Mouse (Mus musculus): ENCODE results near the gene Sesn1. TPM values are rescaled to one million over a fixed set of nuclear protein-coding genes. Genes with fewer than 3 reads are reported as not detected.
"Not testable (repeated sequence)": the region's sequence is repeated elsewhere in the genome, so short reads cannot be mapped to it uniquely, and the experiment has no call there.

Gene Sesn1
- polyA plus RNA-seq, 1 experiment from 2014 or later: 15.0 TPM

- not testable (repeated sequence) for DNase-seq (ENCODE audit: low spot score); H3K27ac ChIP-seq (replicated peaks); H3K36me3 ChIP-seq; H3K4me1 ChIP-seq; H3K9me3 ChIP-seq (replicated peaks); H3K27me3 ChIP-seq (ENCODE audit: low read depth, poor library complexity, severe bottlenecking); H3K4me3 ChIP-seq
- WGBS: 91% methylated on average over 8 of the region's 10 CpGs
Measured at GRCm38 (mm10) chr10:41952354-41952753, 142.6 kb downstream of the Sesn1 start.

- H3K36me3 ChIP-seq: no peaks in the 10 kb centered on the region
- no peak for DNase-seq (ENCODE audit: low spot score)
- H3K27me3 ChIP-seq (ENCODE audit: low read depth, poor library complexity, severe bottlenecking): no peaks in the 10 kb centered on the region
- 92% methylated on average over 14 of the region's 14 CpGs for WGBS
- no peaks in the 10 kb centered on the region for H3K4me1 ChIP-seq
- H3K4me3 ChIP-seq: no peak overlapping the region
- H3K27ac ChIP-seq (replicated peaks): no peak overlapping the region
- H3K9me3 ChIP-seq (replicated peaks): no peaks in the 10 kb centered on the region
Measured at GRCm38 (mm10) chr10:41952850-41953527, 143.3 kb downstream of the Sesn1 start.

GRCm38 (mm10) chr10:41953528-41953864 is 143.8 kb downstream of the Sesn1 start:
- no peak overlapping the region for H3K4me3 ChIP-seq
- H3K9me3 ChIP-seq (replicated peaks): no peaks in the 10 kb centered on the region
- H3K27me3 ChIP-seq (ENCODE audit: low read depth, poor library complexity, severe bottlenecking): no peaks in the 10 kb centered on the region
- H3K27ac ChIP-seq (replicated peaks): no peak overlapping the region
- 93% methylated on average over 5 of the region's 5 CpGs for WGBS
- no peaks in the 10 kb centered on the region for H3K36me3 ChIP-seq
- no peak for DNase-seq (ENCODE audit: low spot score)
- no peaks in the 10 kb centered on the region for H3K4me1 ChIP-seq

- Histone ChIP-seq H3K27ac (replicated peaks) (no peak overlapping the region), H3K27me3 (ENCODE audit: low read depth, poor library complexity, severe bottlenecking) (no peaks in the 10 kb centered on the region), H3K4me3 (no peak overlapping the region), H3K36me3 (no peaks in the 10 kb centered on the region), H3K4me1 (peaks cover 4% of the 10 kb centered on the region; the same call in 1 of the 2 replicates), H3K9me3 (replicated peaks) (no peaks in the 10 kb centered on the region)
- 94% methylated on average over 18 of the region's 18 CpGs for WGBS
- DNase-seq (ENCODE audit: low spot score): no peak
Measured at GRCm38 (mm10) chr10:41957421-41958225, 147.9 kb downstream of the Sesn1 start.

Other genes with a start within 250 kb of the Sesn1 start
- 0.32 and 0.34 TPM in 2 replicates for gene Ccdc162, start 93.3 kb upstream of the Sesn1 start, polyA plus RNA-seq (2016; fragmentation: Nextera tagmentation; extraction: Ambion mirVana)
- gene Cep57l1, start 64 bp upstream of the Sesn1 start, polyA plus RNA-seq (2016; fragmentation: Nextera tagmentation; extraction: Ambion mirVana): 24.9 and 27.3 TPM in 2 replicates
- gene Armc2, start 208.5 kb downstream of the Sesn1 start, polyA plus RNA-seq (2016; fragmentation: Nextera tagmentation; extraction: Ambion mirVana): 1.5 and 1.6 TPM in 2 replicates